Mouse (Mus musculus) embryonic facial prominence, embryonic 10.5 days (tissue): ENCODE measurements at regions not wholly inside any gene's neighbourhood (a gene's known extent, or its start where the extent isn't known, plus 50 kb on each side); places are given as distances from the start of the nearest gene placed in this dataset.

ENCODE experiments used
- DNase-seq: peaks from one replicate; pipeline ENCODE4 v3.0.0-alpha.2; 2017; ENCODE audit warnings: low spot score
- H3K27ac ChIP-seq: fragments of 300-500 bp; sonication (generic); replicated peaks from 2 replicates; pipeline ENCODE4 v1.5.1; 2016; ENCODE audit warnings: mild to moderate bottlenecking
- H3K27me3 ChIP-seq: fragments of 300-500 bp; sonication (generic); replicated peaks from 2 replicates; pipeline ENCODE4 v1.6.1; 2016; ENCODE audit warnings: low read depth, mild to moderate bottlenecking; ENCODE audit not compliant: poor library complexity, severe bottlenecking
- H3K36me3 ChIP-seq: fragments of 300-500 bp; sonication (generic); replicated peaks from 2 replicates; pipeline ENCODE4 v1.6.1; 2016; ENCODE audit warnings: mild to moderate bottlenecking, moderate library complexity
- H3K4me1 ChIP-seq: fragments of 300-500 bp; sonication (generic); 2 replicates; pipeline ENCODE4 v1.6.1; 2016
- H3K4me3 ChIP-seq: fragments of 300-500 bp; sonication (generic); 2 replicates; pipeline ENCODE4 v1.5.1; 2016; ENCODE audit warnings: mild to moderate bottlenecking, moderate library complexity
- H3K9me3 ChIP-seq: fragments of 300-500 bp; sonication (generic); 2 replicates; pipeline ENCODE4 v1.6.1; 2016; ENCODE audit warnings: mild to moderate bottlenecking
- WGBS: fragments of 180-500 bp; shearing (Covaris S2); methylation state at CpG from one replicate; pipeline ENCODE4 v1.1.7; 2016; 5-methylcytosine and 5-hydroxymethylcytosine counted together

- Histone ChIP-seq H3K36me3 (no peaks in the 10 kb centered on the region), H3K27ac (no peak overlapping the region), H3K4me3 (no peak overlapping the region), H3K4me1 (no peaks in the 10 kb centered on the region), H3K27me3 (no peaks in the 10 kb centered on the region), H3K9me3 (no peaks in the 10 kb centered on the region)
- DNase-seq = no peak
- 67% methylated on average over 2 of the region's 2 CpGs for WGBS
Measured at GRCm38 (mm10) chr1:47037576-47037975, 144.9 kb upstream of the Slc39a10 start.

- Histone ChIP-seq H3K36me3 (no peaks in the 10 kb centered on the region), H3K27ac (no peak overlapping the region), H3K4me1 (no peaks in the 10 kb centered on the region), H3K27me3 (no peaks in the 10 kb centered on the region), H3K9me3 (no peaks in the 10 kb centered on the region), H3K4me3 (no peak overlapping the region)
- no peak for DNase-seq
- WGBS = 23% methylated on average over 1 of the region's 1 CpGs
Measured at GRCm38 (mm10) chr1:47019356-47019755, 126.7 kb upstream of the Slc39a10 start.

GRCm38 (mm10) chr1:47014526-47014925, 121.9 kb upstream of the Slc39a10 start:
- WGBS = 84% methylated on average over 1 of the region's 1 CpGs
- Histone ChIP-seq H3K36me3 (no peaks in the 10 kb centered on the region), H3K9me3 (no peaks in the 10 kb centered on the region), H3K4me1 (no peaks in the 10 kb centered on the region), H3K27ac (no peak overlapping the region), H3K27me3 (no peaks in the 10 kb centered on the region), H3K4me3 (no peak overlapping the region)
- DNase-seq = no peak

GRCm38 (mm10) chr1:47003746-47004145, 111.1 kb upstream of the Slc39a10 start:
- Histone ChIP-seq H3K4me1 (peaks cover 7% of the 10 kb centered on the region), H3K27ac (no peak overlapping the region), H3K9me3 (no peaks in the 10 kb centered on the region), H3K4me3 (no peak overlapping the region), H3K27me3 (no peaks in the 10 kb centered on the region), H3K36me3 (no peaks in the 10 kb centered on the region)
- 81% methylated on average over 5 of the region's 5 CpGs for WGBS
- no peak for DNase-seq

GRCm38 (mm10) chr1:46999337-46999736, 106.7 kb upstream of the Slc39a10 start:
- no peaks in the 10 kb centered on the region for H3K36me3 ChIP-seq
- H3K27ac ChIP-seq = no peak overlapping the region
- DNase-seq = no peak
- no peak overlapping the region for H3K4me3 ChIP-seq
- no peaks in the 10 kb centered on the region for H3K4me1 ChIP-seq
- 0 out of 2 replicates have a peak, but pooled peaks cover 3% of the 10 kb centered on the region for H3K9me3 ChIP-seq
- 82% methylated on average over 3 of the region's 3 CpGs for WGBS
- H3K27me3 ChIP-seq = no peaks in the 10 kb centered on the region

GRCm38 (mm10) chr1:46985978-46986377, 93.3 kb upstream of the Slc39a10 start:
- no peaks in the 10 kb centered on the region for H3K4me1 ChIP-seq
- WGBS = 65% methylated on average over 1 of the region's 1 CpGs
- H3K9me3 ChIP-seq = no peaks in the 10 kb centered on the region
- H3K27ac ChIP-seq = no peak overlapping the region
- no peaks in the 10 kb centered on the region for H3K36me3 ChIP-seq
- no peak overlapping the region for H3K4me3 ChIP-seq
- H3K27me3 ChIP-seq = no peaks in the 10 kb centered on the region
- DNase-seq = no peak

- H3K36me3 ChIP-seq = no peaks in the 10 kb centered on the region
- H3K4me3 ChIP-seq = no peak overlapping the region
- peaks cover 10% of the 10 kb centered on the region for H3K9me3 ChIP-seq
- no peaks in the 10 kb centered on the region for H3K27me3 ChIP-seq
- no peaks in the 10 kb centered on the region for H3K4me1 ChIP-seq
- 97% methylated on average over 1 of the region's 1 CpGs for WGBS
- no peak for DNase-seq
- no peak overlapping the region for H3K27ac ChIP-seq
Measured at GRCm38 (mm10) chr1:46983093-46983492, 90.4 kb upstream of the Slc39a10 start.

- Histone ChIP-seq H3K4me3 (no peak overlapping the region), H3K9me3 (no peaks in the 10 kb centered on the region), H3K27ac (no peak overlapping the region), H3K36me3 (no peaks in the 10 kb centered on the region), H3K4me1 (no peaks in the 10 kb centered on the region), H3K27me3 (no peaks in the 10 kb centered on the region)
- 73% methylated on average over 3 of the region's 3 CpGs for WGBS
- DNase-seq = peak; percentile 43
Measured at GRCm38 (mm10) chr1:46970470-46970869, 77.8 kb upstream of the Slc39a10 start.

- DNase-seq = no peak
- Histone ChIP-seq H3K4me1 (no peaks in the 10 kb centered on the region), H3K4me3 (no peak overlapping the region), H3K36me3 (no peaks in the 10 kb centered on the region), H3K9me3 (no peaks in the 10 kb centered on the region), H3K27ac (no peak overlapping the region), H3K27me3 (no peaks in the 10 kb centered on the region)
- WGBS = 66% methylated on average over 3 of the region's 3 CpGs
Measured at GRCm38 (mm10) chr1:46968361-46968760, 75.7 kb upstream of the Slc39a10 start.

GRCm38 (mm10) chr1:46966917-46967266, 74.2 kb upstream of the Slc39a10 start:
- H3K9me3 ChIP-seq = no peaks in the 10 kb centered on the region
- H3K36me3 ChIP-seq = no peaks in the 10 kb centered on the region
- no peak overlapping the region for H3K27ac ChIP-seq
- no peaks in the 10 kb centered on the region for H3K27me3 ChIP-seq
- no peak overlapping the region for H3K4me3 ChIP-seq
- DNase-seq = no peak
- no peaks in the 10 kb centered on the region for H3K4me1 ChIP-seq
- 51% methylated on average over 3 of the region's 3 CpGs for WGBS

- Histone ChIP-seq H3K4me1 (no peaks in the 10 kb centered on the region), H3K27ac (no peak overlapping the region), H3K4me3 (no peak overlapping the region), H3K9me3 (no peaks in the 10 kb centered on the region), H3K36me3 (no peaks in the 10 kb centered on the region), H3K27me3 (no peaks in the 10 kb centered on the region)
- 62% methylated on average over 5 of the region's 5 CpGs for WGBS
- no peak for DNase-seq
Measured at GRCm38 (mm10) chr1:46965996-46966916, 73.6 kb upstream of the Slc39a10 start.

GRCm38 (mm10) chr1:46963973-46964727, 71.5 kb upstream of the Slc39a10 start:
- H3K36me3 ChIP-seq = no peaks in the 10 kb centered on the region
- DNase-seq = no peak
- H3K9me3 ChIP-seq = no peaks in the 10 kb centered on the region
- no peak overlapping the region for H3K4me3 ChIP-seq
- H3K27ac ChIP-seq = no peak overlapping the region
- no peaks in the 10 kb centered on the region for H3K4me1 ChIP-seq
- no peaks in the 10 kb centered on the region for H3K27me3 ChIP-seq
- 86% methylated on average over 5 of the region's 5 CpGs for WGBS
